Mouse (Mus musculus) heart, embryonic 14.5 days (tissue): ENCODE results near the gene Zkscan6. TPM values are rescaled to one million over a fixed set of nuclear protein-coding genes. Genes with fewer than 3 reads are reported as not detected.

Experiments
- ATAC-seq: fragments of 200-750 bp; cut with Nextera tagmentation; 2 replicates; pipeline ENCODE4 v1.8.0; 2017; ENCODE audit warnings: low read depth, moderate TSS enrichment; ENCODE audit not compliant: insufficient number of reproducible peaks, insufficient read depth, low FRiP score
- H3K27ac ChIP-seq, 2 experiments: fragments of 200-500 bp in 1 of 2; fragments of 300-500 bp in 1 of 2; sonication (generic) in 1 of 2; replicated peaks in 1 of 2; 2 replicates each; pipeline ENCODE4 v1.5.1; 2012 to 2014; ENCODE audit warnings: low read depth in 2 of 2, low read length in 2 of 2, control low read depth in 1 of 2, mild to moderate bottlenecking in 1 of 2, mixed read lengths in 1 of 2; ENCODE audit not compliant: control insufficient read depth in 1 of 2, insufficient read depth in 1 of 2
- H3K27me3 ChIP-seq: fragments of 300-500 bp; sonication (generic); 2 replicates; pipeline ENCODE4 v1.6.1; 2014; ENCODE audit warnings: mild to moderate bottlenecking, low read length, control low read depth; ENCODE audit not compliant: control insufficient read depth, insufficient read depth
- H3K36me3 ChIP-seq: fragments of 300-500 bp; sonication (generic); 2 replicates; pipeline ENCODE4 v1.6.1; 2014; ENCODE audit warnings: mild to moderate bottlenecking, control low read depth, low read length, mixed read lengths; ENCODE audit not compliant: control insufficient read depth, insufficient read depth
- H3K4me1 ChIP-seq, 2 experiments: fragments of 200-500 bp in 1 of 2; fragments of 300-500 bp in 1 of 2; sonication (generic) in 1 of 2; 2 replicates each; pipeline ENCODE4 v1.6.1; 2012 to 2014; ENCODE audit warnings: low read length in 2 of 2, control low read depth in 1 of 2, mixed read lengths in 1 of 2; ENCODE audit not compliant: control insufficient read depth in 2 of 2, insufficient read depth in 2 of 2
- H3K4me2 ChIP-seq: fragments of 300-500 bp; sonication (generic); 2 replicates; pipeline ENCODE4 v1.6.1; 2014; ENCODE audit warnings: mild to moderate bottlenecking, low read length
- H3K4me3 ChIP-seq, 2 experiments: fragments of 200-500 bp in 1 of 2; fragments of 300-500 bp in 1 of 2; sonication (generic) in 1 of 2; 2 replicates each; pipeline ENCODE4 v1.5.1; 2012 to 2014; ENCODE audit warnings: low read length in 2 of 2, mild to moderate bottlenecking in 2 of 2, control low read depth in 1 of 2, low read depth in 1 of 2, moderate library complexity in 1 of 2; ENCODE audit not compliant: control insufficient read depth in 1 of 2, insufficient read depth in 1 of 2
- H3K9ac ChIP-seq: fragments of 300-500 bp; sonication (generic); 2 replicates; pipeline ENCODE4 v1.6.1; 2014; ENCODE audit warnings: mild to moderate bottlenecking, low read length
- H3K9me3 ChIP-seq: fragments of 300-500 bp; sonication (generic); 2 replicates; pipeline ENCODE4 v1.6.1; 2016; ENCODE audit warnings: low read length, control low read depth; ENCODE audit not compliant: control insufficient read depth
- WGBS: fragments of 180-500 bp; shearing (Covaris S2); extraction: QIAGEN DNeasy Blood & Tissue Kit; methylation state at CpG from one replicate; pipeline ENCODE4 v1.1.7; 2014; 5-methylcytosine and 5-hydroxymethylcytosine counted together
- polyA plus RNA-seq: library from polyadenylated mRNA; unstranded; fragments of >200 nt; fragmentation: Nextera tagmentation; extraction: Ambion mirVana; gene quantifications from 2 replicates; pipeline ENCODE4 v1.2.1, GENCODE M21; 2014

Gene Zkscan6
- polyA plus RNA-seq, 1 experiment from 2014 or later: 9.1 TPM

DNA sequence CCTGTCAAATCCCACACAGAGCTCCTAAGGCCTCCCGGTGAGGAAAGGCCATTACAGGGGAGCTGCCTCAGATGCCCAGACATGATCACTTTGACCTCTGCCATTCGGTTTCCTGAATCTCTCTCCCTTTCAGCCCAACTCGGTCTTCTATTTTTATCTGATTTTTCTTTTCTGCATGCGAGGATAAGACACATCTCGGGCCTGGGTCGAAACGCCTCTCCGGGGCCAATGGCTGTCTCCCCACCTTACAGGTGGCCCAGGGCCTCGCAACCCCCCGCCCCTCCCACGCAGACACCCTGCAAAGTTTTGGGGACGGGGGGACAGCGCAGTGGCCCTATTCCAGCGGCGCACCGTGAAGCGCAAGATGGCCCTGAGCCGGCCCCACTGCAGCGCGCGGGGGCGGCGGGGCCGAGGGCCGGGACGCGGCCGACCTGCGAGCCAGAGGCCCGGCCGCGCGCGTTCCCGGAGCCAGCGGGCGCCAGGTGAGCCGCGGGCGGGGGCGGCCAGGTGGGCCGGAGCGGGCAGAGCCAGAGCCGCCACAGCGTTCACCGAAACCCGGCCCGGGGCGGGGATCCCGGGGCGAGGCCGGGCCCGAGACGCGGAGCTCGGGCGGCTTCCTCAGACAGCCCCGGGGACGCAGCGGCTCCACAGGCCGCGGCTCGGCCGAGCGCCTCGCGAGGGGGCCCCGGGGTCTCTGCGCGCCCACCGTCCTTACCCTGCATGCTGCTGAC is 19.4 kb upstream of the Zkscan6 start:
- under 1% methylated on average over 65 of the region's 71 CpGs for WGBS
- peak; percentile 78 for ATAC-seq

DNA sequence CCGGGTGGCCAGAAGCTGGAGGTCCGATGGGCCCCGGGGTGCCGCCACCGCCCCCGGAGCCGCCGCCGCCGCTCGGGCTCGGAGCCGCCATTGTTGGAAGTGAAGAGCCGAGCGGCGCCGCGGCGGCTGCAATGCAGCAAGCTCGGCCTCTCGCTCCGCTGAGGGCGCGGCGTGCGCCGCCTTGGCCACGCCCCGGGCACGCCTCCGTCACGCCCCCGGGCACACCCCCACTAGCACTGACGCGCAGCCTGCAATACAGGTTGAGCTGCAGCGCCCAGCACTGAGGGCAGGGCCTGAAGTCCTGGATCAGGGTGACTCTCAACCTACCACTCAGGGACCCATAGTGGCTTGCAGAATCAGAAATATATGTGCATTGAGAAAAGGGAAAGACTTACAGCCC is 18.8 kb upstream of the Zkscan6 start, which contains the start of gene Map2k4:
Gene Map2k4 (minus strand): TSS at position 144 of the 400 bp plus-strand sequence.
- no peaks in the 10 kb centered on the region for H3K36me3 ChIP-seq
- no peaks in the 10 kb centered on the region for H3K9me3 ChIP-seq
- 0% methylated on average over 25 of the region's 36 CpGs for WGBS
- peak within 1 kb of the TSS; percentile 94 for H3K9ac ChIP-seq
- peaks cover 0 to 18% of the 10 kb centered on the region in 2 experiments; a peak in 2 of 4 replicates for H3K4me1 ChIP-seq
- ATAC-seq: peak; percentile 99
- no peaks in the 10 kb centered on the region for H3K27me3 ChIP-seq
- peak within 1 kb of the TSS; percentile 95 to 96 for H3K4me3 ChIP-seq
- H3K4me2 ChIP-seq: peak within 1 kb of the TSS; percentile 87
- peak within 1 kb of the TSS; percentile 21 to 89; a peak in 3 of 4 replicates for H3K27ac ChIP-seq

More for the DNA sequence above, 19.4 kb upstream of the Zkscan6 start:
- Histone ChIP-seq H3K27me3 (no peaks in the 10 kb centered on the region), H3K9ac (peak overlapping the region; percentile 94), H3K4me2 (peak overlapping the region; percentile 87), H3K4me1 (peaks cover 0 to 18% of the 10 kb centered on the region in 2 experiments; a peak in 2 of 4 replicates), H3K9me3 (no peaks in the 10 kb centered on the region), H3K4me3 (peak overlapping the region; percentile 95 to 96), H3K36me3 (no peaks in the 10 kb centered on the region), H3K27ac (peak overlapping the region; percentile 21 to 89; a peak in 3 of 4 replicates)

DNA sequence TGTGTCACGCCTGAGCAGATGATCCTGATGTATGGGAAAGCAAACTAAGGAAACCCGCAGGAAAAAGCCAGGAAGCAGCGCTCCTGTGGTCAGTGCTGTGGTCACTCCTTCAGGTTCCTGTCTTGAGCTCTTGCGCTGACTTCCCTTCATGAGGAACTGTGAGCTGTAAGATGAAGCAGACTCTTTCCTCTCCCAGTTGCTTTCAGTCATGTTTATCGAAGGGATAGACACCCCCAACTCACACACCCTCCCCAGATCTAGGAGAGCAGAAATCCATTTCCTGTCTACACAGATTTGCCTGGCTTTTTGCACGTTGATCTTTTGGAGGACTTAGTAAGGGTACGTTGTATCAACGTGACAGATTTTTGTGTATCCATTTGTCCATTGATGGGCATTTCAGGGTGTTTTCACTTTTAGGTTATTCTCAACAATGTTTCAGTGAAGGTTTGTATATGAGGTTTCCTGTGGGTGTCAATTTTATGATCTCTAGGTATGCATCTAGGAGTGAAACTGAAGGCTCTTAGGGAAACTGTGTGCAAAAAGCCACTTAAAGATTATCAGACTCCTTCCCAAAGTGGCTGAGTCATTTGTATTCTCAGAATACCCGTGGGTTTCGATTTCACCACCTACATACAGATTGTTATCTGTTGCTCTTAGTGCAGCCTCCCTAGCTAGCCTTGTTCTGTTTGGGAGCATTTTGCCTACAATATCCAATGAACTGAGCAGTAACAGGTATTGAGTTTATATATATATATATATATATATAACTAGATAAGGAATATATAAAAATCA is 12.4 kb upstream of the Zkscan6 start:
- no peak overlapping the region for H3K9ac ChIP-seq
- H3K4me1 ChIP-seq: no peaks in the 10 kb centered on the region
- H3K36me3 ChIP-seq: no peaks in the 10 kb centered on the region
- no peak for ATAC-seq
- 0 out of 2 replicates have a peak, but pooled peaks cover 3% of the 10 kb centered on the region for H3K9me3 ChIP-seq
- WGBS: 48% methylated on average over 10 of the region's 10 CpGs
- no peak overlapping the region for H3K4me2 ChIP-seq
- no peak overlapping the region for H3K4me3 ChIP-seq
- H3K27me3 ChIP-seq: no peaks in the 10 kb centered on the region
- H3K27ac ChIP-seq: no peak overlapping the region

DNA sequence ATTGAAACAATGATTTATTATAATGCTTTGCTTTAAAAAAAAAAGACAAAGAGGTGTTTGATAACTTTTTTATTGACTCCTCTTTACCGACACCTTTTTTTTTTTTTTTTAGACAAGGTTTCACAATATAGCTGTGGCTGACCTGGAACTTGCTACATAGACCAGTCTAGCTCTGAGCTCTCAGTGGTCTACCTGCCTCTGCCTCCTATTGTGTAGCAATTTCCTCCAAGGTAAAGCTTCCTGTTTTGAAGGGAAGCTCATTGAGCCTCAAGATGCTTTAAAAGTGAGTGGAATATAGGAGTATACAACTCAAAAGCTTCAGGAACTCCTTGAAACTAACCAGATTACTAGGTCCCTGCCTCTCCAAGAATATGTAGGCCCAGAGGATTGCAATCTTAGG is 11.1 kb upstream of the Zkscan6 start:
- H3K4me1 ChIP-seq: no peaks in the 10 kb centered on the region
- H3K9ac ChIP-seq: no peak overlapping the region
- WGBS: 96% methylated on average over 1 of the region's 1 CpGs
- H3K27me3 ChIP-seq: no peaks in the 10 kb centered on the region
- 0 out of 2 replicates have a peak, but pooled peaks cover 3% of the 10 kb centered on the region for H3K9me3 ChIP-seq
- no peak overlapping the region for H3K27ac ChIP-seq
- no peak overlapping the region for H3K4me3 ChIP-seq
- no peak overlapping the region for H3K4me2 ChIP-seq
- ATAC-seq: no peak
- H3K36me3 ChIP-seq: no peaks in the 10 kb centered on the region

DNA sequence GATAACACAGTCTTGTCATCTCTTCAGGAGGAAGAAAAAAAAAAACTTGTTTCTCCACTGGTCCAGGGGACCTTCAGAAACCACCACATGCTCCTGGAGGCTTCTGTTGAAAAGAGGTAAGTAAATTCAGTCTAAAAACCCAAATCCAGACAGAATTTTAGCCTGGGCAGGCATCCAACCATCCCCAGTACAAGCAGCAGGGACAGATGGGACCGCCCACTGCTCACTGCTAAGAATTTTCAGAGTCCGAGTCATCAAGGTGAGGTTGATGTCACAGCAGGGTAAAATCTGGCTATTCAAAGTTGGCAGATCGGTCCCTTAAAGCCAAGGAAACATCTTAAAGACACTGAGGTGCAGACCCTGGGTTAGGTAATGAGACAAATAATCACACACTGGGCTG is 5.1 kb upstream of the Zkscan6 start:
- H3K9ac ChIP-seq: no peak overlapping the region
- 0 out of 2 replicates have a peak, but pooled peaks cover 3% of the 10 kb centered on the region for H3K9me3 ChIP-seq
- no peaks in the 10 kb centered on the region for H3K4me1 ChIP-seq
- no peaks in the 10 kb centered on the region for H3K27me3 ChIP-seq
- H3K36me3 ChIP-seq: no peaks in the 10 kb centered on the region
- ATAC-seq: no peak
- H3K4me2 ChIP-seq: no peak overlapping the region
- no peak overlapping the region for H3K4me3 ChIP-seq
- H3K27ac ChIP-seq: no peak overlapping the region
- 48% methylated on average over 3 of the region's 3 CpGs for WGBS

DNA sequence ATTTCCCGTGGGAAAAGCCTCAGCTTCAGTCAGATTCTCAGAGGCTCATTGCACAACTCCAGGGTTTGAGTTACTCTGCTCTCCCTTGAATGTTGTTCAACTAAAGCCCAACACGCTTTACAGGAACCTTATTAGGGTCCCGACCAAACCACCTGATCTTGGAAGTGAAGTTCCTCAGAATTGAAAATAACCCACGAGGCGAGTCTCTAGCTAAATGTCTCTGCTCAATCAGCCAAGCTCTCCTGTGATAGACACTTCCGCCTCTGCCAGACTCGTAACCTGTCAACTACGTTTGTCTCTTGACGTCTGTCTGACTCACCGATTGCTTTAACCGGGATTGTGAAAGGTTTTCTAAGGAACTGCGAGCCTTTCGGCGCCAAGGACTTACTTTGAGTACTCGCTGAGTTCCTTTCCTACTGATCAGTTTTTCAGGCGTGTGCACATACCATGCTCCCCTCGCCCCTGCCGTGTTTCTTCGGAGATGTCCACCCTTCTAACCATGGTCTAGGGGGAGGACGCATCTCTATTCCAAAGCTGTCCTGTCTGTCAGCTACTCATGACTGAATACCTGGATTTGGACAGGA is 562 bp upstream of the Zkscan6 start:
- WGBS: 1% methylated on average over 20 of the region's 20 CpGs
- ATAC-seq: no peak

DNA sequence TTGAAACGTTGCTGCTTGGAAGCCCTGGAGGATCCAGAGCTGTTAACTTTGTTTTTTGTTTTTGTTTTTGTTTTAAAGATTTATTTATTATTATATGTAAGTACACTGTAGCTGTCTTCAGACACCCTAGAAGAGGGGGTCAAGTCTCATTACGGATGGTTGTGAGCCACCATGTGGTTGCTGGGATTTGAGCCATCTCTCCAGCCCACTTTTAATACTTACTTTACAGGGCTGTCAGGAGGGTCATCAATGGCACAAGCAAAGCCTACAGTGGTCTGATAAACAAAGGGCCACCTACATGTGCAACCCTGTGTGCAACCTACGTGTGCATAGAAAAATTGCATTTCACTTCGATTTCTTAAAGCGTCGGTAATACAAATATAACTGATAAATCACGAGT is 626 bp downstream of the Zkscan6 start:
- H3K27ac ChIP-seq: peak overlapping the region; percentile 74 to 86
- no peaks in the 10 kb centered on the region for H3K36me3 ChIP-seq
- no peak for ATAC-seq
- H3K4me2 ChIP-seq: peak overlapping the region; percentile 86
- peaks cover 4 to 24% of the 10 kb centered on the region in 2 experiments; a peak in 3 of 4 replicates for H3K4me1 ChIP-seq
- 39% methylated on average over 7 of the region's 7 CpGs for WGBS
- no peaks in the 10 kb centered on the region for H3K27me3 ChIP-seq
- H3K9ac ChIP-seq: peak overlapping the region; percentile 82
- H3K9me3 ChIP-seq: no peaks in the 10 kb centered on the region
- H3K4me3 ChIP-seq: peak overlapping the region; percentile 61 to 84

More for the DNA sequence above, 562 bp upstream of the Zkscan6 start:
- no peaks in the 10 kb centered on the region for H3K9me3 ChIP-seq
- H3K4me2 ChIP-seq: peak overlapping the region; percentile 86
- H3K4me1 ChIP-seq: peaks cover 2 to 15% of the 10 kb centered on the region in 2 experiments; a peak in 3 of 4 replicates
- peak overlapping the region; percentile 61 to 84 for H3K4me3 ChIP-seq
- H3K36me3 ChIP-seq: no peaks in the 10 kb centered on the region
- peak overlapping the region; percentile 42 to 86; a peak in 3 of 4 replicates for H3K27ac ChIP-seq
- H3K27me3 ChIP-seq: no peaks in the 10 kb centered on the region
- peak overlapping the region; percentile 82 for H3K9ac ChIP-seq
